Mouse (Mus musculus): ENCODE results near the gene Brap. TPM values are rescaled to one million over a fixed set of nuclear protein-coding genes. Genes with fewer than 3 reads are reported as not detected.

Gene Brap
- polyA plus RNA-seq, 1 experiment: 1.1 TPM

GRCm38 (mm10) chr5:121692897-121693296, 32.5 kb downstream of the Brap start:
- no peak overlapping the region for H3K4me3 ChIP-seq (replicated peaks)
- no peak for TF ChIP-seq TAL1 (IDR thresholded peaks at IDR 0.05; ENCODE audit: low read length)
- no peak for TF ChIP-seq GATA1 (IDR thresholded peaks at IDR 0.05; ENCODE audit: low read length)
- H3K4me1 ChIP-seq (ENCODE audit: control insufficient read depth): peaks cover 5% of the 10 kb centered on the region
- H3K9me3 ChIP-seq (ENCODE audit: control insufficient read depth, low read length): no peaks in the 10 kb centered on the region
- H3K36me3 ChIP-seq (ENCODE audit: control insufficient read depth): peaks cover 3% of the 10 kb centered on the region
- H3K27me3 ChIP-seq (ENCODE audit: control insufficient read depth): no peaks in the 10 kb centered on the region

DNA sequence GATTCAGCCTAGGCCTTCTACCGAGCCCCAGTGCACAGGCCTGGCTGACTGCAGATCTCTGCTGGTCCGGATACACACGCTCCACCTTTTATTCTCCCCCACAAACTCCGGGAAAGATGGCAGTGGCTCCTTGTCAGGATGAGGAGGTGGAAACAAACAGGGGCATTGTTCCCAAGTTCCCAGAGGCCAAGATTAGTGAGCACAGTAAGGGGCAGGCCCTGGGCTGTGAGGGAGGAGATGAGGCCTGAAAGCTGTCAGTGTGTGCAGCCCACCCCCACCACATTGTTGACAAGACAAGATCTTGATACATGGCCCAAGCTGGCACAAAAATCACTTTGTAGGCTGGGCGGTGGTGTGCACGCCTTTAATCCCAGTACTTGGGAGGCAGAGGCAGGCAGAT, 36.4 kb downstream of the Brap start:
- no peaks in the 10 kb centered on the region for H3K9me3 ChIP-seq (ENCODE audit: control insufficient read depth, low read length)
- TF ChIP-seq GATA1 (IDR thresholded peaks at IDR 0.05; ENCODE audit: low read length): no peak
- TF ChIP-seq TAL1 (IDR thresholded peaks at IDR 0.05; ENCODE audit: low read length): no peak
- H3K4me3 ChIP-seq (replicated peaks): no peak overlapping the region

GRCm38 (mm10) chr5:121699891-121700290, 39.5 kb downstream of the Brap start:
- no peaks in the 10 kb centered on the region for H3K9me3 ChIP-seq (ENCODE audit: control insufficient read depth, low read length)
- TF ChIP-seq TAL1 (IDR thresholded peaks at IDR 0.05; ENCODE audit: low read length): no peak
- TF ChIP-seq GATA1 (IDR thresholded peaks at IDR 0.05; ENCODE audit: low read length): no peak
- H3K36me3 ChIP-seq (ENCODE audit: control insufficient read depth): no peaks in the 10 kb centered on the region; the same call in 1 of the 2 replicates
- peaks cover 57% of the 10 kb centered on the region for H3K4me1 ChIP-seq (ENCODE audit: control insufficient read depth)
- H3K27me3 ChIP-seq (ENCODE audit: control insufficient read depth): no peaks in the 10 kb centered on the region
- no peak overlapping the region for H3K4me3 ChIP-seq (replicated peaks)

More for the DNA sequence above, 36.4 kb downstream of the Brap start:
- H3K36me3 ChIP-seq (ENCODE audit: control insufficient read depth): no peaks in the 10 kb centered on the region; the same call in 1 of the 2 replicates
- no peaks in the 10 kb centered on the region for H3K27me3 ChIP-seq (ENCODE audit: control insufficient read depth)
- H3K4me1 ChIP-seq (ENCODE audit: control insufficient read depth): peaks cover 33% of the 10 kb centered on the region

DNA sequence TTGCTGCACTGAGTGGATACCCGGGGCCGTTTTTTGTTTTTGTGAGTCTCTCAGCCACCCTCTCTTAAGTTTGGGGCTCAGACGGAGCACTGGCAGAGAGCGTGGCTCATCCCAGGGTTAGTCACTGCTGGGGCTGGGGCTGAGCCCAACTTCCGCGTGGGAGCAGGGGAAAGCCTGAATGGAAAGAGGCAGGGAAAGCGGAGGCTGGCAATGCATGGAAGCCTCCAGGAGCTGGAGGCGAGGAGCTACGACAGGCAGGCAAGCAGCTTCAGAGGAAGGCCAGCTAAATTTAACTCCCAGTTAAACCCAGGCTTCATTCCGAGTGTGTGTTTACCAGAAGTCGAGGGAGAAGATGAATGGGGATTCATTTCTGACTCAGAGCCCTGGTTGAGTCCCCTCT, 40.1 kb downstream of the Brap start:
- TF ChIP-seq GATA1 (IDR thresholded peaks at IDR 0.05; ENCODE audit: low read length) (no peak), TAL1 (IDR thresholded peaks at IDR 0.05; ENCODE audit: low read length) (no peak)
- Histone ChIP-seq H3K27me3 (ENCODE audit: control insufficient read depth) (no peaks in the 10 kb centered on the region), H3K4me3 (replicated peaks) (no peak overlapping the region), H3K9me3 (ENCODE audit: control insufficient read depth, low read length) (no peaks in the 10 kb centered on the region), H3K36me3 (ENCODE audit: control insufficient read depth) (no peaks in the 10 kb centered on the region; the same call in 1 of the 2 replicates), H3K4me1 (ENCODE audit: control insufficient read depth) (peaks cover 61% of the 10 kb centered on the region)

GRCm38 (mm10) chr5:121701111-121701769, 40.9 kb downstream of the Brap start:
- Histone ChIP-seq H3K27me3 (ENCODE audit: control insufficient read depth) (no peaks in the 10 kb centered on the region), H3K9me3 (ENCODE audit: control insufficient read depth, low read length) (no peaks in the 10 kb centered on the region), H3K36me3 (ENCODE audit: control insufficient read depth) (no peaks in the 10 kb centered on the region; the same call in 1 of the 2 replicates), H3K4me1 (ENCODE audit: control insufficient read depth) (peaks cover 61% of the 10 kb centered on the region), H3K4me3 (replicated peaks) (peak overlapping the region; percentile 59)
- TF ChIP-seq GATA1 (IDR thresholded peaks at IDR 0.05; ENCODE audit: low read length) (peak; percentile 42; the same call in 1 of the 2 replicates), TAL1 (IDR thresholded peaks at IDR 0.05; ENCODE audit: low read length) (peak; percentile 69)

DNA sequence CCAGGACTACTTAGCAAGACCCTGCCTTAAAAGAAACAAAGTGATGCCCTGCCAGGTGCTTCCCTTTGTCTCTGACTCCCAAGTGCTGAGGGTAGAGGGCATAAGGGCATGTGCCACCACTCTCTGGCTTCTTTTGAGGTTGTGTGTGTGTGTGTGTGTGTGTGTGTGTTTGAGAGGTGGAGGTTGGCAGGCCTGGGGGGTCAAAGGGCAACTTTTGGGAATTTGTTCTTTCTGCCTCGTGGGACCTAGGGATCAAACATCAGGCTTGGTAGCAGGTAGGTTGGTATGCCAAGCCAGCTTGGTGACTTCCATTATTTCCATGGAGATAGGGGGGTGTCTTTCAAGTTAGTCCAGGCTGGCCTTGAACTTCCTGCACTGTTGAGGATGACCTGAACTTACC, 43.0 kb downstream of the Brap start:
- Histone ChIP-seq H3K36me3 (ENCODE audit: control insufficient read depth) (no peaks in the 10 kb centered on the region; the same call in 1 of the 2 replicates), H3K4me1 (ENCODE audit: control insufficient read depth) (peaks cover 61% of the 10 kb centered on the region), H3K27me3 (ENCODE audit: control insufficient read depth) (no peaks in the 10 kb centered on the region), H3K9me3 (ENCODE audit: control insufficient read depth, low read length) (no peaks in the 10 kb centered on the region), H3K4me3 (replicated peaks) (no peak overlapping the region)
- TF ChIP-seq TAL1 (IDR thresholded peaks at IDR 0.05; ENCODE audit: low read length) (no peak), GATA1 (IDR thresholded peaks at IDR 0.05; ENCODE audit: low read length) (no peak)

GRCm38 (mm10) chr5:121704512-121705248, 44.3 kb downstream of the Brap start:
- Histone ChIP-seq H3K4me1 (ENCODE audit: control insufficient read depth) (peaks cover 56% of the 10 kb centered on the region), H3K4me3 (replicated peaks) (peak overlapping the region; percentile 46), H3K27me3 (ENCODE audit: control insufficient read depth) (no peaks in the 10 kb centered on the region), H3K36me3 (ENCODE audit: control insufficient read depth) (no peaks in the 10 kb centered on the region; the same call in 1 of the 2 replicates), H3K9me3 (ENCODE audit: control insufficient read depth, low read length) (no peaks in the 10 kb centered on the region)
- TF ChIP-seq GATA1 (IDR thresholded peaks at IDR 0.05; ENCODE audit: low read length) (no peak), TAL1 (IDR thresholded peaks at IDR 0.05; ENCODE audit: low read length) (no peak)

DNA sequence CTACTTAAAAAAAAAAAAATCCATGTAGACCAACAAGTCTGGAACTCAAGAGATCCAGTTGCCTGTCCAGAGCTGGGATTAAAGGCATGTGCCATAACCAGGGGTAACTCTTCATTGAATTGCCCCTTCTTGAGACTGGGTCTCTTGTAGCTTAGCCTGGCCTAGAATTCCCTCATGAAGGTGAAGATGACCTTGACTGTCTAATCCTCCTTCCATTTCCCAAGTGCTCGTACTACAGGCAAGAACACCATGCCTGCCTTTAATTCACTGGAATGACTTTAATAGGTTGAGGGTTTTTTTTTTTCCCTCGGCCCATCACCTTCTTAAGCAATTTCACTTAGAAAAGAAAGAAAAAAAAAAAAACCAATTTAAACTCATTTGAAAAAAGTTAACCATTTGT, 50.0 kb downstream of the Brap start:
- H3K9me3 ChIP-seq (ENCODE audit: control insufficient read depth, low read length): no peaks in the 10 kb centered on the region
- H3K27me3 ChIP-seq (ENCODE audit: control insufficient read depth): no peaks in the 10 kb centered on the region
- peaks cover 43% of the 10 kb centered on the region for H3K4me1 ChIP-seq (ENCODE audit: control insufficient read depth)
- no peak for TF ChIP-seq TAL1 (IDR thresholded peaks at IDR 0.05; ENCODE audit: low read length)
- no peak for TF ChIP-seq GATA1 (IDR thresholded peaks at IDR 0.05; ENCODE audit: low read length)
- H3K36me3 ChIP-seq (ENCODE audit: control insufficient read depth): peaks cover 6% of the 10 kb centered on the region
- peak overlapping the region; percentile 93 for H3K4me3 ChIP-seq (replicated peaks)

DNA sequence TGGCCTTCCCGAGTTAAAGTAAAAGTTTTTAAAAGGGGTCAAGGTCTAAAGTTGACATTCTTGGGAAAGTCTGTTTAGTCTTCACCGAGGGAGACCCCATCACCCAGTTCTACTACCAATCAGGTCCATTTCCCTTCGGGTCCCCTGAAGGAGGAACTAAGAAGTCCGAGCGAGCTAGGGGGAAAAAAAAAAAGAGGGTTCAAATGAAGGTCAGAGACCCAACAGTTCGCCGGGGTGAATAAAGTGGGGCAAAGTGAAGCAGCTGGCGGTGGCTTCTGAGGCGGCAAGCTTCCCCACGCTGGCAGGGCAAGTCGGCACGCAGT, 50.4 kb downstream of the Brap start:
- H3K36me3 ChIP-seq (ENCODE audit: control insufficient read depth): peaks cover 10% of the 10 kb centered on the region
- no peak for TF ChIP-seq GATA1 (IDR thresholded peaks at IDR 0.05; ENCODE audit: low read length)
- no peak for TF ChIP-seq TAL1 (IDR thresholded peaks at IDR 0.05; ENCODE audit: low read length)
- no peaks in the 10 kb centered on the region for H3K9me3 ChIP-seq (ENCODE audit: control insufficient read depth, low read length)
- H3K27me3 ChIP-seq (ENCODE audit: control insufficient read depth): no peaks in the 10 kb centered on the region
- peak overlapping the region; percentile 93 for H3K4me3 ChIP-seq (replicated peaks)
- H3K4me1 ChIP-seq (ENCODE audit: control insufficient read depth): peaks cover 47% of the 10 kb centered on the region

Data from erythroblast, embryonic 14.5 days (primary cell).